Mouse (Mus musculus): ENCODE measurements at regions not wholly inside any gene's neighbourhood (a gene's known extent, or its start where the extent isn't known, plus 50 kb on each side); places are given as distances from the start of the nearest gene placed in this dataset.
A peak's percentile ranks its signal among the peaks of the same experiment; 100 is the strongest.

DNA sequence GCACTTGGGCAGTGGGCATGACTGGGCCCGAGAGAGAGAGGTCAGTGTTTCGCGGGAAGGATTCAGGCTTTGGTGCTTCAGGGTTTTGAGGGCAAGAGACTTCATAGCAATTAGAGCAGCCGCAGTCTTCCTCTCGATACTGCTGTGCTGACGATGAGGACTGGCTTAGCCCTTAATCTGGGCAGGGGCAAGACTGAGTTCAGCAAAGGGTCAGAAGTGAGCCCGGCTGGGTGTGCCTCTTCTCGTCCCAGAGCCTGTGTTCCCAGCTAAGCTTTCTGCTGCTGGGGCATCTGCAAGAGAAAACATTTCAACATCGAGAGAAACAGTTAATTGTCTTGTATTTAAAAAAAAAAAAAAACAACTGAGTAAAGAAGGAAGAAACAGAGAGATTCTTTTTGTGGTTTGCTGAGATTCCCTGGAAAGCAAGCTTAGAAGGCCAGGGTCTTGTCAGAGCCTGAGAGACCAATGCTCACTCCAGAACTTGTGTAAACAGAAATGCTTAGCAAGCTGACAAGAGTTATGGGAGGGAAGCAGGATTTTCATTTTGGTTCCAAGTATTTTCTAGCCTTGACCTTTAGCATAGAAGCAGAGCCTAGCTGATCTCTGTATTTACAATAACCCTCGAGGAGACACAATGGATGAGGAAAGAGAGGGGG, 195.1 kb downstream of the Zfp36l1 start:
- DNase-seq (ENCODE audit: low spot score in 2 of 2) = no peak

DNA sequence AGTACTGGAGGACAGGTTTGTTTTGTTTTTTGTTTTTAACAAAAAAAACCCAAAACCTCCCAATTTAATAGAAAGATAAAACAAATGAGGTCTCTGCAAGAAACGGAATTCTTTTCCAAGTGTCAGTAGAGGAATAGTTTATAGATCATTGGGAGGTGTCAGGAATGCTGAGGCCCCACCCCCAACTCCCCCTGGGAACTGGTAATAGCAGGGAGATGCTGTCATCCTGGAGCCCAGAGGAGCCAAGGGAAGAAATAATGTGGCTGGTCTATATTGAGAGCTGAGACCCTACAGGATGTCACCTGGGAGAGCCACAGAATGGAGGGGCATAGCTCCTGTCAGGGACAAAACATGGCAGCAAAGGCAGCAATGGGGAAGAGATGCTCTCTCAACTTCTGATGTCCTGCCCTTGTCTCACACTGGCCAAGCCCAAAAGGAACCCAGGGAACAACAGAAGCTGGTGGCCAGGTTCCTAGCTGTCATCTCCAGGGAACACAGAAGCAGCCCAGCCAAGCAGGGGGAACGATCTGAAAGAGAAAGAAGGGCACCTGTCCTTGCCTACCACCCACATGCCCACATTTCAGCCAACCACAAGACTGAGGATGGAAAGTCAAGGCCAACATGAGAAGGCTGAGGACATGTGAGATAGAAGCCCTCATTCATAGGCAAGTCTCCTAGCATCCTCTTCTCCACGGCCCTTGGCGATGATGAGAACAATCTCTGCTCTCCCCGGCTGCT, 195.7 kb downstream of the Zfp36l1 start:
- no peak for DNase-seq (ENCODE audit: low spot score in 2 of 2)

DNA sequence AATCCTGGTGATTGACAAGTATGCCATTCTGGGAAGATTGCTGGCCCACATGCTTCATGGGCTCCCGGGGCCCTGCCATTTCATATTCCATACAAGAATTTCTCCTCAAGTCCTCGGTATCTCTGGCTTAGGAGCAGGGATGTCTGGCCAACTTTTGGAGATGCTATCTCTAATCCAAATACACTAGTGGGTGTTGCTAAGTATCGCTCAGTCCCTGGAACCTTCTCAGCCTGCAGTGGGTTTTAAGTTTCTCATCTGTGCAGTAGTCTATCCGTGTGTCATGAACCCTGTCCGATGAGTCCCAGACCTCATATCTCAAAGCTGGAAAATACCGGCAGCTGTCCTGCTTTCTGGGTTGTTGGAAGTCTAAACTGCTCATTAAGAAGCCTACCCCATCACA, 198.9 kb downstream of the Zfp36l1 start:
- DNase-seq (ENCODE audit: low spot score in 2 of 2) = no peak

- DNase-seq (ENCODE audit: low spot score in 2 of 2) = no peak
Measured at GRCm38 (mm10) chr12:79912281-79913063, 200.3 kb downstream of the Zfp36l1 start.

DNA sequence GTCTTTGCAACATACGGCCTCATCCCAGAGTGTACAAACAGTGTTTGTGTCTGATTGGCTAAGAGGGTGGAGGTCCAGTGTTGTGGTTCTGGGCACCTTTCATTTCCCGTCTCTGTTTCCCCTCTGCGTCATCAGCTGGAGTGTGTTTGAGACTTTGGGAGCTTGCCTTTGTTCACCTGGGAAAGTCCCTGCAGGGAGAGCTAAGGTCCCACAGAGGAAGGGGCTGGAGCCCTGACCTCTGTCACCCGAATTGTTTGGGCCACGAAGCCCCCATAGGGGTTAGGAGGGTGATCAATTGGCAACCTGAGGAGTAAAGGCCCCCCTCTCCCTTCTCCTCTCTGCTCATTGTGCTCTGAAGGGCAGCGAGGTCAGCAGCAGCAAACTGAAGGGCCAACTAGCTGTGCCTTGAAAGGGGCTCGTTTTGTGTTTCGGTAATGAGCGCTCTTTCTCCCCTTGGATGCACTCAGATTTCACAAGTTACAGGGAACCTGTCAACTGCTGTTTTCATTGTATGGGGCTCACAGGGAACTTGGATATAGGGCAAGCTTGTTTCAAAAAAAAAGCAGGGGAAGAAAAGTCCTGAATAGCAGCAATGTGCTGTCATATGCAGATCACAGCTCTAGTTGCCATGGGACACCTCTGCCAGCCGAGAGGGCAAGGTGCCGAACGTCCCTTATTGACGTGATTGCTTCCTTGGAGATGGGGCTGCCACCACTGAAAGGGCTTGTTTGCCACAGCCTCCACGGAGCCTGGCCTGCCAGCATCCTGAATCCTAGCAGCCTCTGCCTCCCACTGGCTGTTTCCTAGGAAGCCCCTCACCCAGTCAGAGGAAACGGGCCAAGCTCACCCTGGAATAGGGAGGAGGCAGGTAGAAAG, 201.7 kb downstream of the Zfp36l1 start:
- no peak for DNase-seq (ENCODE audit: low spot score in 2 of 2)

DNA sequence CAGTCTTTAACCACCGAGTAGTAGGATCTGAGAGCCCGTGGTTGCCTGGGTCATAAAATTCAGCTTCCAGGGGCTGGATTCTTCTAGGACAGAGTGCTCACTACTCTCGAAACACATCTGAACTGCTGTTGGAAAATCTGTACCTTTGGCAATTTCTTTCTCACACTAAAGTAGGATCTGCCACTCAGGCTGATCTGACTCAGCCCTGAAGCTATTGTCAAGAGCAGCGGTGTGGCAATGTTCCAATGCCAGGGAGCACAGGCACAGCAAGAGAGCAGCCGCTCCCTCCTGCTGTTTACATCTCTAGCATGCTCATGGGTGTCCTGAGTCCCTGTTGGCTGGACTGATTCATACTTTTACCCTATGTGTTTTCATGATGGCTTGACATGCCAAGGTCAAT, 205.2 kb downstream of the Zfp36l1 start:
- DNase-seq (ENCODE audit: low spot score in 2 of 2) = peak in 1 of 2 experiments; percentile 68

DNA sequence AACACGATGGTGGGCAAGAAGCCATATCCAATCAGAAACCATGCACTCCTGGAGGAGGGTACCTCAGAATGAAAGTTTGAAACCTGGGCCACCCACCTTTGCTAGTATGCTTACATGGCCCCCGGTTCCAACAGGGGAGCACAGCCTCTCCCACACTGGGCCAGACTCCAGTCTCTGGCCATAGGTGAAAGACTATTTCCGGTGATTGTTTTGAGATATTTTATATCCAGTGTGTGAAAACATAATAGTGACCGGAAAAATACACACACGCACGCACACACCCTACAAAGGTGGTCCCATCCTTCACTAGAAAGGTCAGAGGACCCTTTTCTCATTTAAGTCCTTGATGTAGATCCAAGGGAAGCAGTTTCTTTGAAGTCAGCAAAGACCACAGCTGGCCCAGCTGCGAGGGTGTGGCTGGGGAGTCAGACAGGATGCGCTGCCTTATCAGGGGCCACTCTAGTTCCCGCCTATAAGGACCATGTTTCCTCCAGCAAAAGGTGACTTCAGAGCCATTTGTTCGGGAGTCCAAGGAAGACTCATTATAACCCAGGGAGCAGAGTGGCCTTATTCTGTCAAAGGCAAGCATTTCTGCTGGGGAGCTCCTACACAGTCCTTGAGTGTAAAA, 206.0 kb downstream of the Zfp36l1 start:
- DNase-seq (ENCODE audit: low spot score in 2 of 2) = peak in 1 of 2 experiments; percentile 50

GRCm38 (mm10) chr12:79905828-79906737, 206.7 kb downstream of the Zfp36l1 start:
- no peak for DNase-seq (ENCODE audit: low spot score in 2 of 2)

GRCm38 (mm10) chr12:79904913-79905549, 207.8 kb downstream of the Zfp36l1 start:
- DNase-seq (ENCODE audit: low spot score in 2 of 2) = peak in 1 of 2 experiments; percentile 60

- no peak for DNase-seq (ENCODE audit: low spot score in 2 of 2)
Measured at GRCm38 (mm10) chr12:79902761-79903160, 210.1 kb downstream of the Zfp36l1 start.

DNA sequence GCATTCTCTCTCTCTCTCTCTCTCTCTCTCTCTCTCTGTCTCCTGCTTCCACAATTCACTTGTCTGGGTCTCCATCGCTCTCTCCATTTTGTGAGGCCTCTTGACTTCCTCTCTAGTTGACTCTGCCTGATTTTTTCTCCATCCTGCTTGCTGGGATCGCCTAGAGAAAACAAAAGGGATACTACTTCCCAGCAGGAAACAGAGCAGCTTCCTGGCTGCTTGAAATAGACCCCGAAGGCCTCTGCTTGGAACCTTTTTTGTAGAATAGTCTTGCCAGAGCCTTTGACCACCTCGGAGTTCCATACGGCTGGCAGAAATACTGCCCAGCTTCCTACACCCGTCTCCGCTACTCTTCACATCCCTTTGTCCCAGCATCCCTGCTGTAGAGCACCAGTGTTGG, 210.7 kb downstream of the Zfp36l1 start:
- no peak for DNase-seq (ENCODE audit: low spot score in 2 of 2)

- no peak for DNase-seq (ENCODE audit: low spot score in 2 of 2)
Measured at GRCm38 (mm10) chr12:79898198-79898930, 214.4 kb downstream of the Zfp36l1 start.

- DNase-seq (ENCODE audit: low spot score in 2 of 2) = peak in 1 of 2 experiments; percentile 52
Measured at GRCm38 (mm10) chr12:79895975-79896374, 216.8 kb downstream of the Zfp36l1 start.

GRCm38 (mm10) chr12:79895324-79895723, 217.5 kb downstream of the Zfp36l1 start:
- no peak for DNase-seq (ENCODE audit: low spot score in 2 of 2)

DNA sequence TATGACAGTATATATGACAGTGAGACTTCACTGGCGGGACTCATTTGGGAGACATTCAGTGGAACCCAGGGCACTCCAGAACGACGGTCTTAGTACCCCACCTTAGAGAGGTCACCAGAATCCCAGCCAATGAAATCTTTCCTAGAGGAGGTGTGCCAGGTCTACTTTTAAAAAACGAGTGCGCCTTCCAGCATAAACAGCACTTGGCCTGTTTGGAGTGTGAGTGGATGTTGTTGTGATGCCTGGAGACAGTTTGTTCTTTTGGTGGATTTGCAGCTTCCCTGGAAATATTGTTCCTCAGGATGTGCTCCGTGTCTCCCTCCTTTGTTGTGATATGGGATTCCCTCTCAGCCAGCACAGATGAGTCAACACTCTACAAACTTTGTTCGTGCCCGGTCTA, 219.9 kb downstream of the Zfp36l1 start:
- no peak for DNase-seq (ENCODE audit: low spot score in 2 of 2)

GRCm38 (mm10) chr12:79891942-79892341, 220.9 kb downstream of the Zfp36l1 start:
- peak in 1 of 2 experiments; percentile 14 for DNase-seq (ENCODE audit: low spot score in 2 of 2)

DNA sequence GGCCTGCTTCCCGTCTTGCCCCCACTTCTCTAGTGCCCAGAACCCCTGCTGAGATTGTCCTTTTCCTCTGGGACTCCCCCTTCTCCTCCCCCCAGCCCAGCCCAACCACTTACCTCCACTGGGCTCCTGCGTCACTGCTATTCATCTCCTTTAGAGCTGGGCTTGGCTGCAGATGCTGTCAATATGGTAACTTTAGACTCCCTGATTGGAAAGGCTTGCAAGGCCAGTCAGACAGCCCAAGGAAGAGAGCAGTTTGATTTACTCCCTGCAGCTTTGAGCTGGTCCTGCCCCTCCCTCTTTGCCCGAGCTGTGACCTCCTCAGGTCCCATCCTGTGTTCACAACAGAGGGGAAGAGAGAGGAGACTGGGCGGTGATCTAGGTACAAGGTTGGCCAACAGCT, 221.9 kb downstream of the Zfp36l1 start:
- peak in 1 of 2 experiments; percentile 21 for DNase-seq (ENCODE audit: low spot score in 2 of 2)

- peak in 1 of 2 experiments; percentile 11 for DNase-seq (ENCODE audit: low spot score in 2 of 2)
Measured at GRCm38 (mm10) chr12:79890291-79890690, 222.5 kb downstream of the Zfp36l1 start.

Measured in adrenal gland, adult 18-20 months (tissue).